In the genomic region with DNA sequence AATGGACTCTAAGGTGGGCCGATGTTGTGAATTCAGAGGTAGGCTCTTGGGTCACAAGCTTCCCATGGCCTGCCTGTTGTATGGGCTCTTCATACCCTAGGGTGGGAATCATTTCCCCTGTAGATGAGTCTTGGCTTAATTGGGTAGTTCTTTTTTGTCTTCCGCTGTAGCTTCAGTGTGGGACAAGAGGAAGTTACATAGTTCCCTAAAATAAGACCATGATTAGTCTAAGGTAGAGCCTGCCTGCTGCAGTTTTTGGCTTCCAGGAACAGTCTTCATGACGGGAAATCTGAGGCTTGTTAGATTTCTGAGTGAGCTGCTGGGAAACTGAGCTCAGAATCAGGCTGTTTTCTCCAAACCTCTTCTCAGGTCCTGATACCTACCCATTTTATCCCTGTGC, we compare ENCODE assay signal across 1 mouse cellular context.
TF ChIP-seq lines count a peak whose summit lies in the region.

No protein-coding gene starts in this region.

TF ChIP-seq in MEL, 35 proteins besides CTCF, POLR2A, EP300 and RAD21:
- 0 out of 2 replicates have a peak, but pooled peaks have one; percentile 3 for TF ChIP-seq NELFE (IDR thresholded peaks at IDR 0.05; ENCODE audit: low read depth, low read length)
- TF ChIP-seq ELF1 (IDR thresholded peaks at IDR 0.05; ENCODE audit: low read depth, low read length), result 0 out of 2 replicates have a peak, but pooled peaks have one; percentile 28
- no peak for TF ChIP-seq SMC3 (IDR thresholded peaks at IDR 0.05; ENCODE audit: low read depth, low read length)
- TF ChIP-seq HCFC1 (IDR thresholded peaks at IDR 0.05; ENCODE audit: low read depth, low read length), result 0 out of 2 replicates have a peak, but pooled peaks have one; percentile 49
- peak; percentile 35; the same call in 1 of the 2 replicates for TF ChIP-seq SIN3A (IDR thresholded peaks at IDR 0.05; ENCODE audit: low read length)
- peak; percentile 42; the same call in 1 of the 2 replicates for TF ChIP-seq ETS1 (IDR thresholded peaks at IDR 0.05; ENCODE audit: low read depth, low read length)
TF ChIP-seq in MEL: peak in this region for 5.
